Mouse (Mus musculus) spleen, adult 2 months (tissue): ENCODE measurements at regions not wholly inside any gene's neighbourhood (a gene's known extent, or its start where the extent isn't known, plus 50 kb on each side); places are given as distances from the start of the nearest gene placed in this dataset.

Experiments
- CTCF ChIP-seq: fragments of 200-500 bp; IDR thresholded peaks from 2 replicates; pipeline ENCODE4 v1.5.1; 2011; ENCODE audit warnings: mild to moderate bottlenecking, inconsistent platforms; ENCODE audit not compliant: insufficient read depth, insufficient read length, insufficient replicate concordance; ENCODE audit errors: extremely low read depth
- POLR2A ChIP-seq: fragments of 200-500 bp; IDR thresholded peaks from 2 replicates; pipeline ENCODE4 v1.6.1; 2011; ENCODE audit warnings: low read depth, low read length, inconsistent platforms

DNA sequence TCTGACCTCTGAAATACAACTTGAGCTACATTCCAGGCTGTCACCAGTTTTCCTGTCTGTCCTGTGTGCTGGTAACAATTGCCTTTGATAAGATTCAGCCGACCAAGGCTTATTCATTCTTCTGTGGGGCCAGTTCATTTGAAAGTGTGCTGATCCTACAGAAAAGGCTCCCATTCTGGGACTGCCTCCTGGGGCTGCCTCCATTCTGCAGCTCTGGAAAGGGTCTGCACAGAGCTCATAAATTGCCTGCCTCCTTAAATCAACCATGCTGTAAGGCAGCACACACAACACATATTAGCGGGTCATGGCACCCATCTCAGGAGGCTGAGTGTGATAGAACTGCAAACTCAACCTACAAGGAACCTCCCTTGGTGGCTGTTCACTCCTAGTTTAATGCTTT lies 416.2 kb upstream of the Clnk start:
- no peak for TF ChIP-seq POLR2A
- TF ChIP-seq CTCF = no peak
